Mouse (Mus musculus) cerebellum, adult 18-20 months (tissue): ENCODE measurements around the gene Kif1a.

Source experiments
- DNase-seq, 2 experiments: peaks; one replicate each; pipeline ENCODE4 v3.0.0; 2021

Kif1a gene

GRCm38 (mm10) chr1:93101571-93102061 is at the start of gene Kif1a:
Gene Kif1a, minus strand, starts transcription at chr1:93101951.
- DNase-seq: peak; percentile 90 to 95

- no peak for DNase-seq
Observed at GRCm38 (mm10) chr1:93150907-93151661, 49.3 kb upstream of the Kif1a start.

DNA sequence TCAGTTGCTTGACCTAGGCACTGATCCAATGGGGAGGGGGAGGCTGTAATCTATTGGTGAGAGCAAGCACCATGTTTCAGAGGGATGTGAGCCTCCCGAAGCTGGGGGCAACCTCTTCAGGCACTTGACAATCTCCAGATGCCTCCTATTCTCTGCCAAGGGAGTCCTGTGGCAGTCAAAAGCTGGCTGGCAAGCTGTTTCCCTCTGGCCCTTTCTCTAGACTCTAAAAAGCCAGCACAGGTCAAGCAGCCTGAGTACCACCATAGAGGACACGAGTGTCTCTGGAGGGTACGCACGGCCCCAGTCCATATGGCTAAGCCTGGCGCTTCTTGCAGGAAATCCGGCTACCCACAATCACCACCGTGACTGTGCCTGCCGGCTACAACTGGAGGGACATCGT is 42.4 kb upstream of the Kif1a start:
- no peak for DNase-seq

- no peak for DNase-seq
Observed at GRCm38 (mm10) chr1:93142871-93143270, 41.1 kb upstream of the Kif1a start.

DNA sequence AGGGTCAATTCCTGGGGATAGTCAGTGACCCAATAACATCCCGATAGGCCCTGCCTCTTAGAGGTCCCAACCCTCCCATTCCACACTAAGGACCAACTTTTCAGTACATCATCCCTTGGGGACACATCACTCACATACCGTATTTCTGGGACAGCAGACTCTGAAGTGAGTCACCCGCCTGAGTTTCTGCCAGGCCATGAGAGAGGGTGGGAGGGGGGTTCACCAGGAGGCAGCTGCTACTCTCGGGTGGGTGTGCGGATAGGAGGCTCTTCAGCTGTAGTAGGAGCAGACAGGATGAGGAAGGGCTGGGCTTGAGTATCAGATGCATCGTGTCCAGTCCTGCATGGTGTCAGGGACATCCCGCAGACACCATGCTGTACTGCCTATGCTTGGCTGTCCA is 38.0 kb upstream of the Kif1a start:
- no peak for DNase-seq

DNA sequence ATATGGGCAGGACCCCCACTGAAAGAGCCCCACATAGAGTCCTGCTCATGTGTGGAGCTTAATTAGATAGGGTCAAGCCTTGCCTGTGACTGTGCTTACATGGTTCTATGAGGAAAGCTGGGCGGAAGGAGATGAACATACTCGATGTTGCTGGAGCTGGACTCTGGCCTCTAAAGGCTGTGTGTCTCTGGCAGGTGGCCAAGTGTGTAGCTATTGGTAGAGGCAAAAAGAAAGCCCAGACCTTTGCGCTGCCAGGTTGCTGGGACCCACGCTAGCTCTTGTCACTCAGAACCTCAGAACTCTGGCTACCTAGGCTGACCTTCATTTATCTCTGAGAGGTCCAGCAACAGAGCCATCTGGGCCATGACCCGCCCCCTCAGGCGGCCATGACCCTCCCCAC is 36.8 kb upstream of the Kif1a start:
- DNase-seq: no peak

- DNase-seq: no peak
Observed at GRCm38 (mm10) chr1:93135036-93135526, 33.3 kb upstream of the Kif1a start, which contains the start of gene Agxt. Gene Agxt, plus strand, starts transcription at chr1:93135240.

DNA sequence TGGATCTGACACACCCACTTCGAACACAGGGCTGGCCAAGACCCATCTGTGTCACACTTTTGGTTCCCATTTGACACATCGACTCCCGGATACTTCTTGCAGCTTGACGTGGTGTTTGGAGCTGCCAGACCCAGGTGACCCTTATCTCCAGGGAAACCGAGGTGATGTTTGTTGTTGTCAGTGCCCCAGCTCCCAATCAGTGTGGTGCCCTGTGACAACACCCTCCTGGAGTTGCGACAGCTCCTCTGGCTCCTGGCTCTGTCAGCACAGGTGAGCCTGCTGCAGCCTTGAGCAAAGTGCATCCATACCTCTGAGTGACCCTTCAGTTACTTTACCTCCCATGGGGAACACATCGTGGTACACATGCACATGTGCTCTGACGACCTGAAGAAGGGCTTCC is 30.9 kb upstream of the Kif1a start:
- no peak for DNase-seq

GRCm38 (mm10) chr1:93130242-93130983 is 28.7 kb upstream of the Kif1a start:
- DNase-seq: no peak

GRCm38 (mm10) chr1:93128710-93129349 is 27.1 kb upstream of the Kif1a start:
- DNase-seq: peak; percentile 65 to 66

- DNase-seq: no peak
Observed at GRCm38 (mm10) chr1:93128209-93128608, 26.5 kb upstream of the Kif1a start.

DNA sequence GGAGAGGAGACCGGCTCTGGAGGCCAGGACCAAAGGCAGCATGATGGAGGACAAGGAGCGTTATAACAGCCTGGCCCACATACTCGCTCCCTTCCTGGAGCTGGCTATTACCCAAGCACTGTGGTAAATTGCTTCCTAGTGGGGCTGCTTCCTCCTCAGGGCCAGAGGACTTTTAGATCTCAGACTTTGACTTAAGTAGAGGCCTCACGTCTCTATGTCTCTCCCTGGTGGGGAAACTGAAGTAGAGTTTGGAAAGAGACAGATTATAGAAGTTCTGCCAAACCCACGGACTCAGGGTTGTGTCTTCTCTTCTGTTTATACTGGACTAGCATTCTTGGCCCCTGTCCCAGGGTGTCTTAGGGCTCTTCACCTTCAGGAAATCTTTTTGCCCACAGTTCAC is 23.5 kb upstream of the Kif1a start:
- DNase-seq: no peak

GRCm38 (mm10) chr1:93124066-93124465 is 22.3 kb upstream of the Kif1a start:
- no peak for DNase-seq

DNA sequence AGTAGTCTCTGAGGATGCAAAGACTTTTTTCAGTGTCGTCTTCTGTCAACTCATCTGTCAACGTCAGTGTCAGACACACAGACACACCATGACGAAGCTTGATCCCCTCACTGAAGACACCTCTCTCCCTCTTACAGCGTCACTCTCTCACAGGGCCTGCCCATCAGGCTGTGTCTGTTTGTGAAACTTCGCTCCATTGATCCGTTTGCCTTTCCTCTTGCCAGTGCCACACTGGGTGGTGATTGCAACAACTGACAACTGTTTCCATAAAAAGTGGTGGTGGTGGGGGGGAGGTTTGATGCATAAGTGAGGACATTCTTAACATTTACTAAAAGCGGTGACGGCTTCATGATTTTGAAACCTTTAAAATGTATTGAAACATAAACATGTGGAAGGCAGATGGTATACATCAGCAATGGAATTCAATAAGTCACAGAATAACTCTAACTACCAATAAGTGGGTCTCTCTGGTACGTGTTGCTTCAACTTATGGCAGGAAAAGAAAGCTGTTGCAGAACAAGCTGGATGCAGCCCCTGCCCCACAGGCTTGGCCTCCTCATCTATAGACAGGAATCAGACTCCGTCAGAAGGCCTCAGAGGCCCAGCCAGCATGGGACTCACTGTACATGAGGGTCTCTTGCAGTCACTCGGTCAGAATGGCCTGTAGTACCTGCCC is 21.6 kb upstream of the Kif1a start:
- no peak for DNase-seq

DNA sequence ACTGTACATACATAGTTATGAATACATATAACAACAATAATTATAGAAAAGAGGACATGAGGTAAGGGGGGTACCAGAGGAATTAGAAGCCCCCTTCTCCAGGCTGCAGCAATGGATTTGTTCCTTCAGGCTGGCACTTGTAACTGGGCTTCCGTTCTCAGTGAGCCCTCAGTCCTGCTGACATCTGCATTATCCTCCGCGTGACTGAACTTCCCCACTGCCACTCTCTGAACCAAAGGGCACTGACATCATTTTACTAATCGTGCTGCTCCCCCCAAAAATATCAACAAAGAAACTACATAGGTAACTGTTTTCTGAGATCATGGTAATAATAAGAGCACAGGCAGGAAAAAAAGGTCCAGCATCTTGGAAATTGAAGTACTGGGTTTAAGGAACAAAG is 17.1 kb upstream of the Kif1a start:
- DNase-seq: no peak

GRCm38 (mm10) chr1:93115471-93115870 is 13.7 kb upstream of the Kif1a start:
- DNase-seq: no peak

DNA sequence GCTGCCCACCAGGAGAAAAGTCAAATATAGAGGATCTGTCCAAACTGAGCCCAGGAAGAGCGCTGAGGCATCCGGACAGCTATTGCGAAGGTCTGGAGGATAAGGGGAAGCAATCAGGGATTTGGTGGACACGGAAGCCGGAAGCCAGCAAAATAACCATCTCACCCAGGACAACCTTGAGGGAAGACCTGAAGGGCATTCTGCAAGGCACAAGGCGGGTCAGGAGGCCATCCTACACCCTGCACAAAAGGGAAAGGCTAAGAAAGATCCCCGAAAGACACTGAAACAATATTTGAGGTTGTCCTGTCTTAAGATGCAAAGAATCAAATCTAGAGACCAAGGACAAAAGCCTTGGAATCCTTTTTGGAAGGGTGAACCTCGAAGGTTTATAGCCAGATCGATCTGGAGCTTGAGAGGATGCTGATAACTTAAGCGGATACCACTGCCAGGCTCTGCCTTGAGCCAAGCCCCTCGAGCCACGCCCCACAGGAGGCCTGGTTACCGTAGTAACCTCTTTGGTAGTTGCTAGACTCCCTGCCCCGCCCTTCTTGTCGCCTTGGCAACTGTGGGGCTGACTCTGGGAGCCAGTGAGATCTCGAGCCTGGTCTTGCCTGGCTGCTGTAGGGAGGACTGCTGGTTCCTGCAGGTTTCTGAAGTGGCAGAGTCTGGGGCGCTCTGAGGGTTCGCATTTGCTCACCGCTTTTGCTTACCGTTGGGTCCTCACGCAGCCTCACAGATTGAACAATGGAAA is 13.1 kb upstream of the Kif1a start:
- peak; percentile 73 to 90 for DNase-seq

DNA sequence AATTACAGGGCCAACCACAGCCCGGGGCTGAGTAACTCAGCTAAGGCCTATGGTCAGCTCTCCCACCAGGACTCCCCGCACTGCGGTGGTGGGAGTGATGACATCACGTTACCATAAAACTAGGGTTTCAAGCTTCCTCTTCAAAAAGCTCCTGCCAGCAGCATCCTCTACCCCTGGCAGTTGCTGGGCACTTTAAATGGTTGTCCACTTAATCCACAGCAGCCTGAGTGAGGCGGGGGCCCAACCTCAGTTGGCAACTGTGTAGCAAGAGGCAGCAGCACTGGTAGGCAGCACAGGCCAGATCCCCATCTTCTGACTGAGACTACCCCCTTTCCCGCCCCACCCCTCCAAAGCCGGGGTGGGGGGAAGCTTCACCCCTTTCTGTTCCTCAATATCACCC is 949 bp upstream of the Kif1a start:
- no peak for DNase-seq

GRCm38 (mm10) chr1:93100576-93101491 is 917 bp downstream of the Kif1a start:
- DNase-seq: peak; percentile 66 to 73

DNA sequence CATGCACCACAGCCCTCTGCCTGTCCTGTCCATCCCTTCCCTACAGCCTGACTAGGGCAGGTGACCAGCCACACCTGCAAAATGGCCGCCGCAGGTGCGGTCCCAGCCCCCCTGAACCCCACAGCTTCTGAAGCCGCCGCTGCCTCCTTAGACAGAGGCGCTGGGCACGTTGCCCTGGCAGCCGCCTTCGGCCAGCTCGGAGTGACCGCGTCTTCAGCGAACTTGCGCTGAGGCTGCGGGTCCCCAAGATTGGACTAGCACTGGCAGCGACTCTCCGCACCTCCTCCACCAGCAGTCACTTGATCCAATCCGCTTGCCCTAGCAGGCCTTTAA is 1.5 kb downstream of the Kif1a start:
- DNase-seq: peak in 1 of 2 experiments; percentile 67

DNA sequence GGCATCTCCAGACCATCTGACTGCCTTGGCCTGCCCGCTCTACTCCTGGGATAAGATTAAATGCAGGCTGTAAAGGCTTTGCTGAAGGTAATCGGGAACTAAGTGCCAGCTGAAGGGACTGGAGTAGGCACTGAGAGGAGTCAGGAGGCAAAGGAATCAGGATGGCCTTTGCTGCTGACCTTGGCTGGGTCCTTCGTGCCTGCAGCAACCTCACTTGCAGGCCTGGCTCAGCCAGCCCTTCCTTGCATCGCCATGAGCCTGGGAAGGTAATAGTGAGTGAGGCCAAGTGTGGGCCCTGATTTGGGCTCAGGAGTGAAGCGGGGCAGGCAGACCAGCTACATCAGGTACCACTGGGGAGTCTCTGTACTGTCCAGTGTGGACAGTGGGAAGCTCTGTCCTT is 2.8 kb downstream of the Kif1a start:
- DNase-seq: peak in 1 of 2 experiments; percentile 15
